Mouse (Mus musculus) frontal cortex, postnatal 36 days (tissue): ENCODE measurements around the gene Mto1.
A peak's percentile ranks its signal among the peaks of the same experiment; 100 is the strongest.

Source experiments
- DNase-seq, 2 experiments: peaks; one replicate each; pipeline ENCODE4 v3.0.0; 2022; ENCODE audit warnings: low spot score in 2 of 2

Mto1 gene

DNA sequence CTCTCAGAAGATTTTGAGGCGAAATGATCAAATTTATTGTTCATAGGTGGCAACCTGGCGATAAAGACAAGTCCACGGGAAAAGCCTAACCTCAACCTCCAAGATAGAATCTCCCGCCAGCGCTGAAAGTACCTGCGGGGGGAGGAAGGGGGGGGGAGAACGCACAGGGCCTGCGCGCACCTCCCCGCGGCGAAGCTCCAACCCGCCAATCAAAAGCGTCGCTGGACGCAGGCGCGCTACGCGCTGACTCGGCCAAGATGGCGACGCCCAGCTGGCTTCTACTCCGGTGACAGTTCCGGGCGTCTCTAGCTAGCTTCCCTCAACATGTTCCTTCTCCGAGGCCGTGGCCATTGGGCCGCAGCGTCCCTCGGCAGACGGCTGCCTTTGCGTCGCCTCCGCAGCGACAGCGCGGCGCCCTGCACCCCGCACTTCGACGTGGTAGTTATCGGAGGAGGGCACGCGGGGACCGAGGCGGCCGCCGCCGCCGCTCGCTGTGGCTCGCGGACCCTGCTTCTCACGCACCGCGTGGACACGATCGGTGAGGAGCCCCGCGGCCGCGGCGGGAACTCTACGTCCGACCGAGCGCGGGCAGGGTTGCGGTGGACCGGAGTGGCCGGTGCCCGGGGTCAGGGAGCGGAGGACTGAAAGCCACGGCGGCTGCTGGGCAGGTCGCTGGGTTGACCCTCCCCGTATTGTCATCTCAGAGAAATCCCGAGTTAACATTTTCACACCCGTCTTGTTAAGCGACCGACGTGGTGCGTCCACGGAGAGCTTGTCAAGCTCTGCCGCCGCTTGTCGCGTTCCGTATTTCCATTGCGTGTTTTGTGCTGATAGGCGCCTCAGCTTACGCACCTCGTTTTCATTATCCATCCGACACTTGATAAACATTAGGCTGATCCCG lies at the start of gene Mto1, which contains the start of gene Gm17324:
Mto1 (plus strand) TSS at position 236 of the 901 bp plus-strand sequence.
Gm17324 (minus strand) TSS at position 814 of the 901 bp plus-strand sequence.
- peak; percentile 87 to 89 for DNase-seq

DNA sequence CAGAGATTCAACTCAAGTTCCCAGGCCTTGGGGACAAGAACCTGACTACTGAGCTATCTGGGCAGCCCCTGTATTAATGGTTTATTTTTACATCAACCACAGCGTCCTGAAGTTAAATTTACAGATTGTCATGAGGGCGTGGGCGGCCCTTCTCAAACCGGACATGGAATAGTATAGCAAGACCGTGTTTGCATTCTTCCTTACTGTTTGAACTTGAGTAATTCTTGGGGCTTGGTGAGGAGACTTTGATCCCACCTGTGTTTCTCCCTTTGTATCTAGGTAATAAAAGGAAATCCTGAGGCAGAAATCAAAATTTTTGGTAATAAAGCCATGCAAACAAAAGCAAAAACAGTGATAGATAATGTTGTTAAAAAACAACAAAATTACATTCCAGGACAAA lies 47.4 kb upstream of the Mto1 start:
- no peak for DNase-seq

DNA sequence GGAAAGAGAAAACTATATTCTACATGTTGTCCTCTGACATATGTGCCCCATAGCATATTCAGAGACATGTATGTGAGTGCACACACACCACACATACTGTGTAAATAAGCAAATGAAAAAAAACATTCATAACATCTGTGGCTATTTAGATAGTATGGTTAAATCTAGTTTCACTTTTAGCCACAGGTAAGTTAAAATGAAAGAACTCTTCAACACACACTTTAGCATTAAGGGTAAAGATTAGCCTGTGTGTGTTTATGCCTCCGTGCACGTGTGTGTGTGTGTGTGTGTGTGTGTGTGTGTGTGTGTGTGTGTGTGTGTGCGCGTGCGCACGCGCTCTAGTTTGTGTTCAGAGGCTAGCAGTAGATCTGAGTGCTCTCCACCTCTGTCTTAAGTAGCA lies 46.4 kb upstream of the Mto1 start:
- DNase-seq: no peak

DNA sequence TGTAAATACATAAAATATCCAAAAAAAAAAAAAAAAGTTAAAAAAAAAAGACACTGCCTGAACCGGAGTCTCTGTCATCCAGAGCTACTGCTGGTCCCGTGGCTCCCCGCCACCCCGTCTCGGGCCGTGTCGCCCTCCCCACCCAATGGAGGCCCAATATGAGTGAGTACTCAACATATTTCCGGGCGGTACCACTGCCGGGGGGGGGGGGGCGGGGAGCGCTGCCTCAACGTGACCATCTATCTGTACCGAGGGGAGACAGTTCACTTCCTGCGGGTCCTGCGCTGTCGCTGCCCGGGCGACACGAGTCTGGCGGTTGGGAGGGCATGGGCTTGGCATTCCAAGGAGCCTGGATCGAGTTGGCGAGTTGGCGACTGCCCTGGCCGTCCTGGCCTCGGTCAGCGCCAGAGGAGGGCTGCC lies 20.6 kb upstream of the Mto1 start:
- DNase-seq: no peak

DNA sequence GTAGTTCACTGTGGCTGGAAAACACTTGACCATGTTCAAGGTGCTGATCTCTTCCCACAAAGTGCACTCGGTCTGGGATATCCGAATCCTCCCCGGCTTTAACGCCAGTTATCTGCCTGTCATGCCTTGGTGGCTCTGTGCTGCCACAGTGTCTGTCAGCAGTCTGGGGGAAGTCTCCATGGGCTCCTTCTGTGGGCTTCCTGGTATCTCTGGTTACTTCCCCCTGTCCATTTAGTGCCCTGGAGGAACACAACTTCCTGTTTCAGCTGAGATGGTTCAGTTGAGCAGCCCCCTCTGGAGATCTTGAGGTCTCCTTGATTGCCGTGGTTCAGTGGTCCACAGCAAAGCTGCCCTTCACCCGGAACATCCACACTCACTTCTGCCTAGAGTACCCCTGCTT lies 19.8 kb upstream of the Mto1 start:
- no peak for DNase-seq

DNA sequence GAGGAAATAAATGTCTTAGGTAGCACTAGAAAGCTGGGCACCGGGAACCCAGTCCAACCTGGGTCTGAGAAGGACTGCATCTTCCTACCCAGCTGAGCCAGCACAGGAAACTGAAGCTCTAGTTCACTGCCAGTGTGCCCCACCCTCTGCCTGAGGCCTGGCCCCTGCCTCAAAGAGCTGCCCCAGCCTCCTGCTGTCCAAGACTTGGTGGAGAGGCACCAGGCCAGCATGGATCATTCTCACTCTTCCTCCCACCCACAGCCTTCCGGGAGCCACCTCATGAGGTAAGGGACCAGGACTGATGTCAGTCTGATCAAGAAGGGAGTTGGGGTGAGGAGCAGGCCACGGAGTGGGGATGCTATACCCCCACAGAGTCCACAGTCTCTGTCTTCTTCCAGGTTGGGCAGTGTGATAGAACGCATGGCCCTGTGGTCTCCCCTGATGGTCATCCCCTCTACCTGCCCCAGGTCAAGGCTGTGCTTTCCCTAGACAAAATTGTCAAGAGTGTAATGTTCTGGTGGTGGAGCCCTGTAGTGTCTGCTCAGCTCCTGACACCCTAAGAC lies 19.1 kb upstream of the Mto1 start:
- DNase-seq: no peak

DNA sequence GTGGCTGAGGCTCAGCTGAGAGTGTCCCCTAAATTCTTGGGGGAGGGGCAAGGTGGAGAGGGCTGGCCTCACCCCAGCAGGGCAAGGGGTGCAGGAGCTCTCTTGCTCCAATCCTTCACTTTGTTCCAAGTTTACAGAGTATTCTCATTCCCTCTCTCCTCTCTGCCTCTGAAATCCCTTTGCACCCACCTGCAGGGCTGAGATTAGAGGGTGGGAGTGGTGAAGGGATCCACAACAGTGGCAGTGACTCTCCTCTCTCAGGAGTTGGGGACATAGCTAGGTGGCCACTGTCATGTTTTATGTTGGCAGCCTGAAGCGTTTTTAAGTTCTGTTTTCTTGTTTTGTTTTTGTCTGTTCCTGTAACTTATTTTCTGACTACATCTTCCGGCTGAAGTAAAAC lies 18.5 kb upstream of the Mto1 start:
- DNase-seq: no peak

DNA sequence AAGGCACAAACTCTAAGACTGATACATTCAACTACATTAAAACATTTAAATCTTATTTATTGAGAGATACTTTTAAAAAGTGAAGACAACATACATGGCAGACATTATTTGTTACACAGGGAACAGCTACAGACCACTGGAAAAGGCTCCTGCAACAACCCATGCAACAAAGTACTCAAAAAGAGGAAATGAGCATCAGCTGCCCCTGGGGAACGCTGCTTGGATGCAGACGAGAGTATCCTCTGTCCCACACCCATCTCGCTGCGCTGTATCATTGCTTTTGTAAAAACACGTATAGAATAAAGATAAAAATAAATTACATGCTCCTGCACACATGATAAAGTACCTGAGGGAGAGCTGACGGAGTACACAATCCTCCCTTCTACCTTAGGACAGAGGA lies 17.5 kb upstream of the Mto1 start:
- no peak for DNase-seq

DNA sequence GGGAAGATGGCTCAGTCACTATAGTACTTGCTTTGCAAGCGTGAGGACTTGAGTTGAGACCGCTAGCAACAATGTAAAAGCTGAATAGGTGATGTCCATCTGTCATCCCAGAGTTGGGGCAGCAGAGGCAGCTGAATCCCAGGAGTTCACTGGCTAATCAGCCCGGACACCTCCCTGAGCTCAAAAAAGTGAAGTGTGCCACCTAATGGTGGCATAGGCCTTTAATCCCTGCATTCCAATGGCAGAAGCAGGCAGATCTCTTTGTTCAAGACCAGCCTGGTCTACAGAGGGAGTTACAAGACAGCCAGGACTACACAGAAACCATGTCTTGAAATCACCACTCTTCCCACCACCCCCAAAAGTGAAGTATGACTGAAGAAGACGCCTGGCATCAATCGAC lies 15.5 kb upstream of the Mto1 start:
- no peak for DNase-seq

DNA sequence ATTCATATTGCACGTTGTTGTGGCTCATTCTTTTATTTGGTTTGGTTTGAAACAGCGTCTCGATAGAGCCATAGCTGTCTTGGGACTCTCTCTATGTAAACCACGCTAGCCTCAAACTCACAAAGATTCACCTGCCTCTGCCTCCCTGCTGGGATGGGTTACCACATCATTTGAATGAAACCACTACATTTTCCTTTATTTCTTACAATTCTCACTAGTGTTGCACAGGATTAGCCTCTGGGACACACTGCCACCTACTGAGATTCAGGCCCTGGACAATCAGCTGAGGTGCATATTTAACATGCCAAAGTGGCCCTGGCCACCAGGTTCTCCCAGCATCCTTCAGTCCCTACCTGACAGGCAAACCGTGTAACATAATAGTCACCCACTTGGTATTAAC lies 8.6 kb upstream of the Mto1 start:
- no peak for DNase-seq

DNA sequence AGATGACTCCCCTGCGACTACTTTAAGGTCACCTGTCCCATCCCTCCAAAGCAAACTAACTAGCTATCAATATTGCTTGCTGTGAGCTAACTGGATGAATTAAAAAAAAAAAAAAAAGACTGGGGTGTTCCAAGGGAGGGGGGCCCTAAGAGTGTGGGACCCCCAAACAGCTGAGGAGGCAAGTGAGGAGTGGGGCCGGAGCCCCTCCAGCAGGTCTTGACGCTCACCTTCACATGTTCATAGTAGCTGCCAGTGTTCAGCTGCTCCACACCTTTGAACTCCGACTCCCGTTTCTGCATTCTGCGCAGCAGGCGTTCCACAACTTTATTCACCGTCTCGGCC lies 5.8 kb upstream of the Mto1 start:
- no peak for DNase-seq

DNA sequence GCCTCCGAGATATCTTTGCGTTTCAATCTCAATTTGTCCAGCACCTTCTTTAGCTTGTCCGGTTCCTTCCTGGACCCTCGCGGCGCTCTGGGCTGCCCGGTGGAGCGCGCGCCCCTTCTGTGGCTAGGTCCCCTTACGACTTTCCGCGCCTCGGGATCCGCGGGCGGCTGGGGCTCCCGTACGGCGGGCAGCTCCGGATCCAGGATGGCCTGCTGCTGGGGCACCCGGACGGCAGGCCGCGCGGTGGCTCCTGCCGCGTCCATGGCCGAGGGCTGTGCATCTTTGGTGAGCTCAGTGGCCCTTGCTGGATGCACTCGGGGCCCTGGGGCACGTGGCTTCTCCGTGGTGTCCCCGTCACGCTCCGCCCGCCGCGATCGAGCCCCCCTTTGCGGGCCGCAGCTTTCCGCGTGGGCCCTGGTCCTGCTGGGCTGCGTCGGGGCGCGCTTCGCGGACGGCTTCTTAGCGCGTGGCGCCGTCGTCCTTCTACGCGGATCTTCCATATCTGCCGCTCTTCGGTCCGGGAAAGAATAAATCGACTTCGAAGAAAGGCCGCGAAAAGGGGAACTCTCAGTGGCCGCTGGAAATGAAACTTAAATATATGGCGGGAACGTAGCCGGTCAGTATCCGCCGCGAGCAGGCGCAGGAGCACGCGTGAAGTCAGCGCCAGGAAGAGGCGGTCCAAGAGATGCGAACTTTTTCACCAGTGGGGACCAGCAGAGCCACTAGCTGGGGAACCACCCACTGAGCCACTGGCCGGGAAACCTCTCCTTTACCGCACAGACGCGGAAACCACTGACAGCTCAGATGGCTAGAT lies 5.2 kb upstream of the Mto1 start, which contains the start of gene Cgas:
Cgas (minus strand) TSS at position 659 of the 814 bp plus-strand sequence.
- DNase-seq: peak; percentile 17 to 20

DNA sequence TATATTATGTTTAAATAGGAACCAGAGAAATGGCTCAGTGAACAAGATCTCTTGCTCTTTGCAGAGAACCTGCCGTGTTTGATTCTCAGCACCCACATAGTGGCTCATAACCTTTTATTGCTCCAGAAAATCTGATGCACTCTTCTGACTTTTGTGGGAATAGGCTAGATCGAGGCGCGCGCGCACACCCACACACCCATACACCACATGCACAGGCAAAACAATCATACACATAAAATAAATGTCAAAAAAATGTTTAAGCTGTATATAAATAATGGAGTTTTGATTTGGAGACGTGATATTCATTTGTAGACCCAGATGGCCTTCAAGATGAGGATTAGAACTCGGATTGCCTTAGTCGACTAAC lies 419 bp upstream of the Mto1 start:
- DNase-seq: no peak

DNA sequence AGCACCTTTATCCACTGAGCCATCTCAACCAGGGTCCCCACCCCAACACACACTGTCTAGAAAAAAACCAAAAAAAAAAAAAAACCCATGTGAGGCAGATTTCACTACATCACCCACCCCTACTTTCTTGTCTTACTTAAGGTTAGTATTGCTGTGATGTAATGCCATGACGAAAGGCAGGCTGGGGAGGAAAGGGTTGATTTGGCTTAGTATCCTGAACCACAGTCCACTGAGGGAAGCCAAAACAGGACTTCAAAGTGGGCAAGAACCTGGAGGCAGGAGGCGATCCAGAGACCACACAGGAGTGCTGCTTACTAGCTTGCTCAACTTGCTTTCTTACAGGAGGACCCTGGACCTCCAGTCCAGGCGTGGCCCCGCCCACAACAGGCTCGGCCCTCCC lies 2.4 kb downstream of the Mto1 start:
- no peak for DNase-seq

DNA sequence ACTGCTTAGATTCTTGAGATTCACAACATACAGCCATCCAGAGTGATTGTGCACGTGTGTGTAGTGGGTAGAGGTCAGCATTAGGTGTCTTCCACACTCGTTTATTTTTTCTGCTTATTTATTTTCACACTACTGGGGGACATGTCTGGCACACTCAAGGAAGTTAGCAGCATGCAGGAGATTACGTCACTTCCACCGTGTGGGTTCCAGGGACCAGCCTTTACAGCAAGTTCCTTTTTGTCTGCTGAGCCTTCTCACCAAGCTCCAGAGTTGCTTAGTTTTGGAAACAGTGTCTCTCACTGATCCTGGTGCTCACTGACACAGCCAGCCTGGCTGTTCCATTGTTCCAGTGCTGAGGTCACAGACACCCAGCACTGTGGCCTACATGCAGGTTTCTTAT lies 3.4 kb downstream of the Mto1 start:
- no peak for DNase-seq

DNA sequence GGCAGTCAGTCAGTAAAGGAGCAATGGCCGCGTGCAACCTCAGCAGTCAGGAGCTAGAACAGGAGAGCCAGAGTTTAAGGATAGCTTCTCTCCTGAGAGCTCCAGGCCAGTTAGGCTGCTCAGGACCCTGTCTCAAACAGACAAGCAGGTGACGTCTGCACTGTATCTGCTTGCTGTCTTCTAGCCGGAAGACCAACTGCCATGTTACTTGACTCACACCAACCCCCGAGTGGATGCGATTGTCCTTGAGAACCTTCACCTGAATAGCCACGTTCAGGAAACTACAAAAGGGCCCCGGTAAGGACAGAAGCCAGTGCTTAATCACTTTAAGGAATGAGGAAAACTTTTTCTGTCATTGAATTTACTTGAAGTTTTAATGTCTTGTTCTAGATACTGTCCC lies 9.0 kb downstream of the Mto1 start:
- no peak for DNase-seq

DNA sequence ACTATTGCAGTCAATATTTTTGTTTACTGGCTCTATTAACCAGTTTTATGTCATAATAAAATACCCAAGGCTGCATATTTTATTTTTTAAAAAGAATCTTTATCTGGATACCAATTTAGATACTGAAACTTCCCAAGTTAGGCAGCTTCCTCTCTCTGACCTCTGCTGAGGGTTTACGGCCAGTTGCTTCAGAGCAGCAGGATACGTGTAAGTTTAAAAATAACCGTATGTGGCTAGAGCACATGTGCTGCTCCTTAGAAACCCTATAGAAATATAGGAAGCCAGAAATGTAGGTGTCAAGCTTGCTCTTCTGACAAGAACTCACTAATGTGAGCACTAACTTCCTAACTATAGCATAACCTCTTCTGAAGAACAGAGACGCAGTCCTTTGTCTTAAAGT lies 15.3 kb downstream of the Mto1 start:
- no peak for DNase-seq

DNA sequence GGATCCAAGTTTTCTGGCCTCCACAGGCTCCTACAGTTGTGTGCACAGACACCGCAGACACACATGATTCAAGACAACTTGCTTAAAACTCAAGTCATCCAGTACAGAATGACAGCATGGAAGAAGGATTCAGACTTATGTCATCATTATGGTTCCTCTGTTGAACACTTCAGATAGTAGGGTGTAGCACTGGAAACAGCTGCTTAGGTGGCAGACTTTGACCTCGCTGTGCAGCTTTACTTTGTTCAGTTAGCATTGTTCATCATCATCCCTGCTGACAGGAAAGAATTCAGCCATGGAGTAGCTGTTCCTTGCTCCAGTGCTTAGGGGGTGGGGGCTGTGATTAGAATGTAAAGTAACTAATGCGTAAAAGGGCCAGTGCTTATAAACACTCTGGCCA lies 17.7 kb downstream of the Mto1 start:
- DNase-seq: no peak

DNA sequence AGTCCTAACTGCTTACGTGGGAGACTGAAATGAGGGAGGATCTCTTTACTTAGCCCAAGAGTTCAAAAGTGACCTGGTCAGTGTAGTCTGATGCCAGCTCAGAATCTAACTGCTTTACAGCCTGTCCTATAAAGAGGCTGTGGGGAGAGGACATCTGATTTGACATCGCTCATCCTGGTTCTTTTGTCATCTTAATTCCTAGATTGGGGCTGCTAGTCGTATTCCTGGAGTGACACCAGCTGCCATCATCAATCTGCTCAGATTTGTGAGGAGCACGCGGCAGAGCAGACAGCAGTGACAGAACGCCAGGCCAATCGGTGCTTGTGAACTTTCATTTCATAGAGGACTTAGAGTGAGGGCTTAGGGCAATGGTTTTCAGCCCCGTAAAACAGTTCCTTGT lies 25.6 kb downstream of the Mto1 start:
- no peak for DNase-seq

DNA sequence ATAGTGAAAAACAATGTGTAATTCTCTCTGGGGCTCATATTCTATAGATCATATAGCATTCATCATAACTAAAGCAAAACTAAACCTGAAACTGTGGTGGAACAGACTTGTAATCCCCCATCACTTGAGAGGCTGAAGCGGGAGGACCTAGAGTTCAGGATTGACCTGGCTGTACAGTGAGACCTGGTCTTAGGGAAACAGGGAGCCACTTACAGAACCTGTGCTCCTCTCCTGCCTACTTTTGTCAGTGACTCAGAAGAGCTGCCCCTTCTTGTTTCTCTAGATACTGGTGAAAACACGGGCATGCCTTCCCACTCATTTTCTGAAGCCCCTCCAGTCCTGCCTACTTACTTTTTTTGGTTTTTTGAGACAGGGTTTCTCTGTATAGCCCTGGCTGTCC lies 26.3 kb downstream of the Mto1 start:
- DNase-seq: no peak

DNA sequence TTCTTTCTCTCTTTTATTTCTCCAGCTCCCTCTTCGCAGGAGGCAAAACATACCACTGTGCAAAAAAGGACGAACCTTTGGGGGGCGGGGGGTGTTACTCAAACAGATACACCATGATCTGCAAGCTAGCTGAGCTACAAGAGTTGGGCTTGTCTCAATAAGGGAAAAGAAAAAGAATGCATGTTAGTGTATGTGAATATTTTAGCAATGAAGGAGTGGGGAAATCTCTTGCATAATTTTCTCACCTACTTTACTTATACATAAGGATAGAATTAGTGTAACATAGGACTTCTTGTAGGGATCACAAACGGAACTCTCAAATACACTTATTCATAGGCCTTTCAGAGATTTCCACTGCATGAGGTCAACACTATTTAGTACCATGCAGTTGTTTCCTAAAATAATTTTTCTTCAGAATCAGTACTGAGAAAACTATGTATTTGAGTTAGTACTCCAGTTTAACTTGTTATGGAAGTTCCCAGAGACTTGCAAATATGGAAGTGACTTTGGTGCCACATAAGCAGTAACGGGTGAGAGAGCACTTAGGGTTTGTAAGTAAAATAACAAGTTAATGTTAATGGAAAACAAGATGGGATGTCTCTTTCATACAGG lies 26.9 kb downstream of the Mto1 start:
- no peak for DNase-seq

DNA sequence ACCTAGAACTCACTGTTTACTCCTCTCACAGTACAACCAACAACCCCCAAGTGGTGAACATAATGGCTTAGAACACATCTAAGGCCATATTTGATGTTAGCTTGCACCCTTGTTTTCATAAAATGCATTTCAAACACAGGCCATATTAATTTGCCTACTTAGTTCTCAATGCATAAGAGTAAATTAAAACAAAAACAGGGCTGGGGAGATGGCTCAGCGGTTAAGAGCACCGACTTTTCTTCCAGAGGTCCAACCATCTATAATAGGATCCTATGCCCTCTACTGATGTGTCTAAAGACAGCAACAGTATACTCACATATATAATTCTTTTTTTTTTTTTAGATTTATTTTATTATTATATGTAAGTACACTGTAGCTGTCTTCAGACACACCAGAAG lies 27.4 kb downstream of the Mto1 start:
- no peak for DNase-seq
